Mouse (Mus musculus) kidney, postnatal 36 days (tissue): ENCODE measurements around the gene Vmn1r157.
"Not testable (repeated sequence)": the region's sequence is repeated elsewhere in the genome, so short reads cannot be mapped to it uniquely, and the experiment has no call there.

Experiments used
- DNase-seq, 2 experiments: peaks; one replicate each; pipeline ENCODE4 v3.0.0; 2021 to 2022; ENCODE audit warnings: mixed read lengths in 2 of 2

Gene Vmn1r157

DNA sequence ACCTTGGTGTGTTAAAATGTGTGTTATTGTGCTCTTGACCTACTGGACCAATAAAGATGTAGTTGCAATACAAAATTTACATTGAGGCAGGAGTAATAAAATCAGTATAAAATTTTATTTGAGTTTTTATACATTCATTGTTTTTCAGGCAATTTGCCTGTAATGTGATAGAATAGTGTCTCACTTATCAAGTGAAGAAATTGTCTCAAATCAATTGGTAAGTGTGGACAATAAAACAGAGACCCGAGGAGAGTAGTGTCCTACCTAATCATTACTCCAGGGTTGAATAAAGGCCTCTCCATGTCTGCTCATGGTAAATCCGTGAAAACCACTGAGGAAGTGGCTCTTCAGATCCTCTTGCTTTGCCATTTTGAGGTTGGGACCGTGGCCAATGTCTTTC lies at the start of gene Vmn1r157:
TSS of gene Vmn1r157 (plus strand) at position 301 of the 400 bp plus-strand sequence.
- DNase-seq: not testable (repeated sequence)

DNA sequence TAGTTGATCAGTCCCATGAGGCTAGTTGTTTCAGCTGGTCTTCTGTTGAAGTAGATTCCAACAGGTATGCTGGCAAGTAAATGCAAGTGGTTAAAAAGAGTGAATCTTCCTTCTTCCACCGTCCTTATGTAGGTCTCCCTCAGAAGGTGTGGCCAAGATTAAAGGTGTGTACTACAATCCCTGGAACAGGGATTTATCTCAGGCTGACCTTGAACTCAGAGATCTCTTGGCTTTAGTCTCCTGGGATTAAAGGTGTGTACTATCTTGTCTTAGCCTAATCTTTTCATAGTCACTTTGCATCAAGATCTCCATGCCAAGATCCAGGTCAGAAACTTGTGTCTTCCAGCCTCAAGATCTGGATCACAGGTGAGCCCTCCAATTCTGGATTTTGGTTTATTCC lies 41.9 kb upstream of the Vmn1r157 start, which contains the start of gene Gm4567:
TSS of gene Gm4567 (minus strand) at position 101 of the 400 bp plus-strand sequence.
- DNase-seq: not testable (repeated sequence)

DNA sequence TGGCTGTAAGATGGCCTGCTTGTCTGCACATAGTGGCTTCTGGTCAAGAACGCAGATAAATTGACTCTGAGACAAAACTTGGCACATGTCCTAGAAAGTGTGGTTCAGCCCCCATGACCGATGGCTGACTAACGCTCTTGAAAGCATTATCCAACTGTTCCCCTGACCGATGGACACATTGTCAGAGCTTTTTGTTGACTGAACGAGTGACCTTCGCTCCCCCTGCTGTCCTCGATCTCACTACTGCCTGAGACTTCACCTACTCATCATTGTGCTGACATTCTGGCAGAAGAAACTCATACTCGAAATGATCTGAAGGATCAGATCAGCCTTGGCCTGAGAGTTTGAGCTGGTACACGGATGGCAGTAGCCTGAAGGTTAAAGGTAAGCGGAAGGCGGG lies 14.5 kb downstream of the Vmn1r157 start:
- DNase-seq: not testable (repeated sequence)

DNA sequence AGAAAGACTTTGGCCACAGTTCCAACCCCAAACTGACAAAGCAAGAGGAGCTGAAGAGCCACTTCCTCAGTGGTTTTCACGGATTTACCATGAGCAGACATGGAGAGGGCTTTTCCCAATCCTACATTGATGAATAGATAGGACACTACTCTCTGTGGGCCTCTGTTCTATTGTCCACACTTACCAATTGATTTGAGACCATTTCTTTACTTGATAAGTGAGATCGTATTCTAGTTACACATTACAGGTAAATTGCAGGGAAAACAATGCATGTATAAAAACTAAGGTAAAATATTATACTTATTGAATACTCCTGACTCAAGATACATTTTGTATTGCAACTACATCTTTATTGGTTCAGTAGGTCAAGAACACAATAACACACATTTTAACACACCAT lies 29.2 kb downstream of the Vmn1r157 start, which contains the start of gene Vmn1r158:
TSS of gene Vmn1r158 (minus strand) at position 101 of the 400 bp plus-strand sequence.
- DNase-seq: not testable (repeated sequence)
